Mouse (Mus musculus): ENCODE results near the gene Osgep.
"Not testable (repeated sequence)": the region's sequence is repeated elsewhere in the genome, so short reads cannot be mapped to it uniquely, and the experiment has no call there.

Gene Osgep

GRCm38 (mm10) chr14:50930754-50931492 lies 6.2 kb upstream of the Osgep start, which contains the start of the genes Pip4p1 and Pnp:
Pip4p1 (minus strand) TSS chr14:50930856.
Pnp (plus strand) TSS chr14:50931082.
- DNase-seq, result peak; percentile 99

DNA sequence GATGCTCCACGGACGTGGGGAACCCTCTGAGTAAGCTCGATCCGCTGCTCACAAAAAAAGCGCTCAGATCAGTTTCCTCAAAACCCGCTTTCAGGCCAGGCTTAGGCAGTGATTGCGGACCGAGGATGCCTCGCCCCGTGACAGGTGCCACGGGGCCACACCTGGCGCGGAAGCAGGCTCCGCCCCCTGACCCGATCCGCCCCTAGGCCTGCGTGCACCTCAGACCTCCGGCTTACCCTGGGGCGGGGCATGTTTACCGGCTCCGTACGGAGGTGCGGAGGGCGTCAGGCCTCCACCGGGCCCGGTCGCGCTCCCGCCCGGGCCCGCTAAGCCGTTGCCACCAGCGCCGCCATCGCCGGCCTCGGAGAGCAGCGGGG lies 5.7 kb upstream of the Osgep start:
- DNase-seq, result peak in 1 of 2 experiments; percentile 78

GRCm38 (mm10) chr14:50929951-50930350 lies 5.3 kb upstream of the Osgep start:
- DNase-seq, result no peak

DNA sequence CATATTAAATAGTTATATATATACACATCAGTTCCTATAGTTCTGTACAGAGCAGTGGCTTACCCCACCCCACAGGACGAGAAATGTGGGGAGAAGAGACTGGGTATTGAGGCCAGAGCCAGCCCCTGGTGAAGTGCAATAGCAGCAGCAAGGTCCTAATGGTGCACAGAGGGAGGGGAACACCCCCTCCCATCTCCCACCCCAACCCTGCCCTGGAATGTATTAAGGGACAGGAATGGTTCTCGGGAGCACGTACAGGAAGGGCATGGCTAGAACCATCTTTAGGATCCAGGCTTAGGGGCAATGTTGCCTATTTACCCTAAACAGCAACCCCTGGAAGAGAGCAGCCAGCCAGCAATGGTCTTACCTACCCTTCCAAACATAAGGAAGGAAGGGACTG lies 2.7 kb upstream of the Osgep start:
- no peak for DNase-seq

- peak in 1 of 2 experiments; percentile 15 for DNase-seq
These were observed 623 bp upstream of the Osgep start for GRCm38 (mm10) chr14:50925111-50925920.

DNA sequence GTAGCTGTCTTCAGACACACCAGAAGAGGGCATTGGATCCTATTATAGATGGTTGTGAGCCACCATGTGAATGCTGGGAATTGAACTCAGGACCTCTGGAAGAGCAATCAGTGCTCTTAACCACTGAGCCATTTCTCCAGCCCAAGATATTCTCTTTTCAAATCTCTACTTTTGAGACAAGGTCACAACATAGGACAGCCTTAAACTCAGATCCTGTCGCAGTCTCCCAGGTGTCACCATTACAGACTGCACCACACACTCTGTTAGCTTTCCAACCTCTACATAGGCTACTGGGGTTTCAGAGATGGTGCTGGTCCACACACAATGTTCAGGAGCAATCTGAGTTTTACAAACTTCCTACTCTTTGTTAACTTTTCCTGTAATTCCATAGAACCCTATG lies 1.3 kb downstream of the Osgep start:
- not testable (repeated sequence) for DNase-seq

DNA sequence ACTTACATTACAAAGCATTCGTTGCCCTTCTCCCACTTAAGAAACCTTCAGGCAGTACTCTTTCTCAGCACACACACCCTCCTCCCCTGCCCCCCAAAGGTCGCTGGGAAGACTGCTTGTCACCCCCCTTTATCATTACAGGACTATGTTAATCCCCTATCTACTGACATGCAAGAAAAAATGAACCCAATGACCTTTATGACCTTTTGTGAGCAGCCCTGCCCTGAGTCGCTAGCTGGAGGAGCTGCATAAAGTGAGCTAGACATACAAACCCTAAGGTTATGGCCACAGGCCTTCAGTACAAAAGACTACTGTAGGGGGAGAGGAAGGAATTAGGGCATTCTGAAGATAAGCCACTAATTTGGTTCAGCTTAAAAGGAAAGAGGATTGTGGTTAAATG lies 13.3 kb downstream of the Osgep start:
- DNase-seq, result no peak

- DNase-seq, result no peak
These were observed 16.6 kb downstream of the Osgep start for GRCm38 (mm10) chr14:50908126-50908525.

DNA sequence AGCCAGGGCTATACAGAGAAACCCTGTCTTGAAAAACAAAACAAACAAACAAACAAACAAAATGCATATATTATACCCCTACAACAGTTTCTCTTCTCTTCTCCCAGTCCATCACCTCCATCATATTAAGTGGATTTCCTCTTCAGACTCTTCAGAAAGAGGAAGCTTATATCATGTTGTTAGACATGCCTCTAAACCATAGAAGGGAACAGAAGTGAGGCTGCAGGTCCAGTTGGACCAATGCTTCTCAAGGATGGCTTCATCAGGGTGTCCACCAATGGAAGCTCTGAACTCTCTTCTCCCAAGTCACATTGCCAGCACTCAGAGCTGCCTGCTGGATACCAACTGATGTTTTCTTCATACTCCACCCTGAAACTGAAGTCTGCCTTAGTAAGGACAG lies 19.4 kb downstream of the Osgep start:
- DNase-seq, result not testable (repeated sequence)

DNA sequence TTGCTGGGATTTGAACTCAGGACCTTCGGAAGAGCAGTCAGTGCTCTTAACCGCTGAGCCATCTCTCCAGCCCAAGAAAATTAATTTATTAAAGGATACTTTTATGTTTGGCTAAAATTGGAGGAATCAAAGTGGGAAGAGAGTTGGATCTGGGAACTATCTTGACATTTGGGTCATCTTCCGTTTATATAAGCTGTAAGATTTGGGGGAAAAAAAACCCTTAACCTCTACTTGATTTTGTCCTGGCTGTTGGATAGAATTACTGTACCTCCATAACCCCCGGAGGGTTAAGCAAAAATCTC lies 19.9 kb downstream of the Osgep start:
- no peak for DNase-seq

- peak; percentile 59 to 67 for DNase-seq
These were observed 20.5 kb downstream of the Osgep start for GRCm38 (mm10) chr14:50903973-50904827.

DNA sequence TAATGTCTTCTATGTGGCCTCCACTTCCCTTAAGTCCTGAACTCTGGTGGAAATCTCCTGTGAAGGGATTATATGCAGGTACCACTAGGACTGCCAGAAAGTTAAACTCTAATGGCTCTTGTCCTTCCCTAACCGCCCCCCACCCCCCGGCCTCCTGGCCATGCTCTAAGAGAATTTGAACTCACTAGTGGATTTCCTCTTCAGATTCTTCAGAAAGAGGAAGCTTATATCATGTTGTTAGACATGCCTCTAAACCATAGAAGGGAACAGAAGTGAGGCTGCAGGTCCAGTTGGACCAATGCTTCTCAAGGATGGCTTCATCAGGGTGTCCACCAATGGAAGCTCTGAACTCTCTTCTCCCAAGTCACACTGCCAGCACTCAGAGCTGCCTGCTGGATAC lies 26.7 kb downstream of the Osgep start:
- not testable (repeated sequence) for DNase-seq

- DNase-seq, result peak; percentile 39 to 57
These were observed 27.3 kb downstream of the Osgep start, which contains the start of gene Klhl33 for GRCm38 (mm10) chr14:50897374-50897765. Klhl33 (minus strand) TSS chr14:50897507.

DNA sequence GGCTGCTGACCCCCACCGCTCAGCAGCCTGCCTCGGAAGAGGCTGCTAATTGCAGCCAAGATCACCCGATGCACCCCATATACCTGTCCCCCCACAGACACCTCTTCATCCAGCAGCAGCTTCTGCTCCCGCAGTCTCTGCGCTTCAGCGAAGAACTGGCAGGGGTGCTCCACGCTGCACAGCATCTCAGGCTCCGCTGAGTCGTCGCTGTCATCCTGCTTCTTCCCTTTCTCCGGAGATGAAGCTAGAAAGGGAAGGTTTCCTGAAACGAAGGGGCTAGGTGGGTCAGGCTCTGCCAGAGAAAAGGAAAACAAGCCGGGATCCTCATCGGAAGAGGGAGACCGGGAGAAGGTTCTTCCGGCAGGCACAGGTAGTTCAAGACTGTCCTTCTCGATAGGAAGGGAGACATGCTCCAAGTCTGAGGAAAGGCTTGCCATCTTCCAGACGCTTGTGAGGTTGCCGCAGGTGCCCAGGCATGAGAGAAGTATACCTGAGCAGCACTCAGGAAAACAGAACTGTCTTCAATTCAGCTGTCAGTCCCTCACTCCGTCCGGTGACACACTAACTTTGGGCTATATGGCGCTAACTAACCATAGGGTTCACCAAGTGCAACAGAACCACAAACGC lies 27.8 kb downstream of the Osgep start:
- peak; percentile 59 to 66 for DNase-seq

GRCm38 (mm10) chr14:50895985-50896746 lies 28.5 kb downstream of the Osgep start:
- peak; percentile 68 to 82 for DNase-seq

DNA sequence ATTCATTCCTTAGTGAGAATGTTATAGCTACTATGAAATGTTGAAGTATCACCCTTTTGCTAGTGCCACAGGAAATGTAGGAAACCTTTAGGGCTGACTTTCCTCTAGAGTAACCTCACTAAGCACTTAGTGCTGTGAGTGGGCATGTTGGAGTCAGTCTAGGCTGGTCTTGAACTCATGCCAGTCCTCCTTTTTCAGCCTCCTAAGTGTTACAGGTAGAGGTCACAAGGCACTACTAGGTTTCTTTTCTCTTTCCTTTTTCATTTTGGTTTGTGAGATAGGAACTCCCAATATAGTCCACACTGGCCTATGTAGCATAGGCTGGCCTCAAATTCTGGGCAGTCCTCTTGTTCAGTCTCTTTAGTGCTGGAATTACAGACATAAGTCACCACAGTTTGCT lies 29.3 kb downstream of the Osgep start:
- DNase-seq, result peak in 1 of 2 experiments; percentile 17

DNA sequence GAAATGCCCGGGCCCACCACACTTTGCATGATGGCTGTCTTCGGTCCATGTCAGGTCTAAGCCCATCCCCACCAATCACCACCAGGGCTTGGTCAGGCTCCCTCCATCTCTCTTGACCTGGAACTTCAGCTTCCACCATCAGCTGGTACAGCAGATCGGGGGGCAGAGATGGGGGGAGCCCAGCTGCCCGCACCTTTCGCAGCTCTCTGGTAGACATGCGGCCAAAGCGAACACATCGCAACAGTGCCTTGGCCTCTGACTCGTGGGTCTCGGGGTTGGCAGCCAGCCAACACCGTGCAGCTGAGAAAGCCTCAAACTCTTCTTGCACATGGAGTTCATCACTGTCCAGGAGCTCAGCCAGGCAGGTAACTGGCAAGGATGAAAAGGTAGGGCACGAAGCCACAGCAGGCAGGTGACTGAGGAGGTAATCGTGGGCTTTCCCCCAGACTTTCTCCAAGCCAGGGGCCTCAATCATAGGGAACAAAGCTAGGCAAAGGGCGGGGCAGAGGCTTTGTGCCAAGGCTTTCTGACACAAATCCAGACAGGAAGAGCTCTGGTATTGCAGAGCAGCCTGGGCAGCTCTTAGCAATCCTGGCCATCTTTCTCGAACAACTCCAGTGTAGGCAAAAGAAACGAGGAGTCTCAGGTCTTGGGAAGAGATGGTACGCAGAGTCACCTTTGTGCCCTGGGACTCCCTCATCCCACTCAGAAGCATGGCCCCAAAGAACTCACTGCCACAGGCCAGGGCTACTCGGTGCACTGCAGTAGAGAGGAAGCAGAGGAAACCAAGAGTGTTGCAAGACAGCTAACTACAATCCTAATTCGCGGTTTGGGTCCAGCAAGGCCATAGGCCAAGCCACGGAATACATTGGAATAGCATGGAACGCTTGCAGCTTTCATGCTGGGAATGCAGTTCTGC lies 31.9 kb downstream of the Osgep start:
- DNase-seq, result peak in 1 of 2 experiments; percentile 19

DNA sequence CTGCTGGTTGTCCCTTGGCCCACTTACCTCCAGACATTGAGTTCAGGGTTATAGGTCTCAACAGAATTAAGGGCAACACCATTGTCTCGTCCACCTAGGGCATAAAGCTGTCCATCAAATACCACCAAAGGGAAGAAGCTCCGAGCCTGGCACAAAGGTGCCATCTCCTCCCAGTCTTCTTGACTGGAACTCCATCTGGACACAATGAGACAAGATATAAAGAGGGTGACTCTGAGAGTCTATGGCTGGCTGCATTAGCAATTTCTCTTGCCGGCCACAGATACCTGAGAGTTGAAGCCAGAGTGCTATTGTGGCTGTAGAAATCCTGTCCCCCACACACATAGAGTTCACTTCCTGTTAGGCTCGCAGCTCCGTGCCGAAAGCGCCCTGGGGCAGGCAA lies 32.6 kb downstream of the Osgep start:
- DNase-seq, result no peak

GRCm38 (mm10) chr14:50891621-50892020 lies 33.1 kb downstream of the Osgep start:
- no peak for DNase-seq

DNA sequence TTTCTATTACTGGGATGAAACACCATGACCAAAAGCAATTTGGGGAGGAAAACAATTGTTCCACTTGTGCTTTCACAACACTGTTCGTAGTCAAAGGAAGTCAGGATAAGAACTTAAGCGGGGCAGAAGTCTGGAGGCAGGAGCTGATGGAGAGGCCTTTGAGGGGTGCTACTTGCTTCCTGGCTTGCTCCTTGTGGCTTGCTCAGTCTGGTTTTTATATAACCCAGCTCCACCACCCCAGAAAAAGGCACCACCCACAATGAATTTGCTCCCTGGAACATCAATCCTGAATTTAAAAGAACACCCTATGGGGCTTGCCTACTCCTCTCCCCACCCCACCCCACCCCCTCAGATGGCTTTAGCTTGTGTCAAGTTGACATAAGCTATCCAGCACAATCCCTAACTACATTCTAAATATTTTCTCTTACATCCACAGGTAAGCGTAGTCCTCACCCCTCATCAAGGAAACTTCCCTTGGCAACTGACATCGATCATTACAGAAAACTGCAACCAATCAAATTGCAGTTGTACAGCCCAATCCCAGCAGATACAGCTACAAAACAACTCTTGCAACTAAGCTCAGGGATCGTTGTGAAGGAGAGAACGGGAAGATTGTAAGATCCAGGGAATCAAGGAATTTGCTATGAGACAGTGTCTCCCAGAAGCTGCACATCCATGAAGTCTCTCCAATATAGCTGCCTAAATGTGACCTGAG lies 48.3 kb downstream of the Osgep start:
- DNase-seq, result no peak

Data from cerebellum, postnatal 36 days (tissue).